Mouse (Mus musculus): ENCODE measurements at regions not wholly inside any gene's neighbourhood (a gene's known extent, or its start where the extent isn't known, plus 50 kb on each side); places are given as distances from the start of the nearest gene placed in this dataset.

- no peaks in the 10 kb centered on the region for H3K36me3 ChIP-seq (ENCODE audit: control insufficient read depth, insufficient read depth, low read length)
- intact Hi-C loops (cut with DNase I) = no loop called here
- no peak for TF ChIP-seq CTCF (IDR thresholded peaks at IDR 0.05)
- H3K4me1 ChIP-seq (ENCODE audit: control insufficient read depth, insufficient read depth, low read length) = no peaks in the 10 kb centered on the region
- no peak overlapping the region for H3K9ac ChIP-seq (ENCODE audit: low read depth, low read length)
- 61% methylated on average over 4 of the region's 4 CpGs for WGBS
- no peaks in the 10 kb centered on the region for H3K27me3 ChIP-seq (ENCODE audit: control insufficient read depth, insufficient read depth, low read length)
- no peak for DNase-seq
- H3K27ac ChIP-seq = no peak overlapping the region
- H3K79me2 ChIP-seq (replicated peaks; ENCODE audit: control insufficient read depth, insufficient read depth, low read length) = no peaks in the 10 kb centered on the region
- H3K4me3 ChIP-seq = no peak overlapping the region
Observed at GRCm38 (mm10) chr16:68017672-68018071, 397.0 kb upstream of the Cadm2 start.

- no peak overlapping the region for H3K4me3 ChIP-seq
- H3K36me3 ChIP-seq (ENCODE audit: control insufficient read depth, insufficient read depth, low read length) = no peaks in the 10 kb centered on the region
- H3K4me1 ChIP-seq (ENCODE audit: control insufficient read depth, insufficient read depth, low read length) = no peaks in the 10 kb centered on the region
- DNase-seq = no peak
- TF ChIP-seq POLR2A (IDR thresholded peaks at IDR 0.05; ENCODE audit: insufficient read depth, low read depth, low read length) (no peak), CTCF (IDR thresholded peaks at IDR 0.05) (no peak), EP300 (IDR thresholded peaks at IDR 0.05; ENCODE audit: insufficient read depth, low read depth, low read length) (no peak)
- H3K27ac ChIP-seq = no peak overlapping the region
- intact Hi-C loops (cut with DNase I) = no loop called here
- H3K9ac ChIP-seq (ENCODE audit: low read depth, low read length) = no peak overlapping the region
- H3K79me2 ChIP-seq (replicated peaks; ENCODE audit: control insufficient read depth, insufficient read depth, low read length) = no peaks in the 10 kb centered on the region
- WGBS = 81% methylated on average over 4 of the region's 4 CpGs
- H3K27me3 ChIP-seq (ENCODE audit: control insufficient read depth, insufficient read depth, low read length) = no peaks in the 10 kb centered on the region
Observed at GRCm38 (mm10) chr16:67989671-67990070, 369.0 kb upstream of the Cadm2 start.

GRCm38 (mm10) chr16:67976565-67976964 is 355.9 kb upstream of the Cadm2 start:
- TF ChIP-seq POLR2A (IDR thresholded peaks at IDR 0.05; ENCODE audit: insufficient read depth, low read depth, low read length) = no peak
- no peak for TF ChIP-seq EP300 (IDR thresholded peaks at IDR 0.05; ENCODE audit: insufficient read depth, low read depth, low read length)
- peak; percentile 38 for TF ChIP-seq CTCF (IDR thresholded peaks at IDR 0.05)
- Histone ChIP-seq H3K36me3 (ENCODE audit: control insufficient read depth, insufficient read depth, low read length) (no peaks in the 10 kb centered on the region), H3K27me3 (ENCODE audit: control insufficient read depth, insufficient read depth, low read length) (no peaks in the 10 kb centered on the region), H3K4me1 (ENCODE audit: control insufficient read depth, insufficient read depth, low read length) (no peaks in the 10 kb centered on the region), H3K4me3 (no peak overlapping the region), H3K9ac (ENCODE audit: low read depth, low read length) (no peak overlapping the region), H3K79me2 (replicated peaks; ENCODE audit: control insufficient read depth, insufficient read depth, low read length) (no peaks in the 10 kb centered on the region), H3K27ac (no peak overlapping the region)
- intact Hi-C loops (cut with DNase I) = no loop called here
- DNase-seq = no peak

GRCm38 (mm10) chr16:67968311-67969145 is 347.8 kb upstream of the Cadm2 start:
- Histone ChIP-seq H3K4me3 (no peak overlapping the region), H3K36me3 (ENCODE audit: control insufficient read depth, insufficient read depth, low read length) (no peaks in the 10 kb centered on the region), H3K27me3 (ENCODE audit: control insufficient read depth, insufficient read depth, low read length) (no peaks in the 10 kb centered on the region), H3K9ac (ENCODE audit: low read depth, low read length) (no peak overlapping the region), H3K27ac (no peak overlapping the region), H3K4me1 (ENCODE audit: control insufficient read depth, insufficient read depth, low read length) (no peaks in the 10 kb centered on the region), H3K79me2 (replicated peaks; ENCODE audit: control insufficient read depth, insufficient read depth, low read length) (no peaks in the 10 kb centered on the region)
- intact Hi-C loops (cut with DNase I) = no loop called here
- no peak for DNase-seq
- TF ChIP-seq EP300 (IDR thresholded peaks at IDR 0.05; ENCODE audit: insufficient read depth, low read depth, low read length) = no peak
- no peak for TF ChIP-seq CTCF (IDR thresholded peaks at IDR 0.05)
- TF ChIP-seq POLR2A (IDR thresholded peaks at IDR 0.05; ENCODE audit: insufficient read depth, low read depth, low read length) = no peak
- WGBS = 71% methylated on average over 11 of the region's 11 CpGs

GRCm38 (mm10) chr16:67949112-67949511 is 328.4 kb upstream of the Cadm2 start:
- no peak for TF ChIP-seq CTCF (IDR thresholded peaks at IDR 0.05)
- TF ChIP-seq POLR2A (IDR thresholded peaks at IDR 0.05; ENCODE audit: insufficient read depth, low read depth, low read length) = no peak
- TF ChIP-seq EP300 (IDR thresholded peaks at IDR 0.05; ENCODE audit: insufficient read depth, low read depth, low read length) = no peak
- Histone ChIP-seq H3K27me3 (ENCODE audit: control insufficient read depth, insufficient read depth, low read length) (no peaks in the 10 kb centered on the region), H3K27ac (no peak overlapping the region), H3K4me1 (ENCODE audit: control insufficient read depth, insufficient read depth, low read length) (no peaks in the 10 kb centered on the region), H3K9ac (ENCODE audit: low read depth, low read length) (no peak overlapping the region), H3K79me2 (replicated peaks; ENCODE audit: control insufficient read depth, insufficient read depth, low read length) (no peaks in the 10 kb centered on the region), H3K4me3 (no peak overlapping the region), H3K36me3 (ENCODE audit: control insufficient read depth, insufficient read depth, low read length) (no peaks in the 10 kb centered on the region)
- DNase-seq = no peak
- intact Hi-C loops (cut with DNase I) = no loop called here

- H3K27me3 ChIP-seq (ENCODE audit: control insufficient read depth, insufficient read depth, low read length) = no peaks in the 10 kb centered on the region
Observed at GRCm38 (mm10) chr16:67944406-67944805, 323.7 kb upstream of the Cadm2 start.

More at GRCm38 (mm10) chr16:67944406-67944805, 323.7 kb upstream of the Cadm2 start:
- intact Hi-C loops (cut with DNase I) = no loop called here
- Histone ChIP-seq H3K4me1 (ENCODE audit: control insufficient read depth, insufficient read depth, low read length) (no peaks in the 10 kb centered on the region), H3K9ac (ENCODE audit: low read depth, low read length) (no peak overlapping the region), H3K27ac (no peak overlapping the region), H3K4me3 (no peak overlapping the region), H3K36me3 (ENCODE audit: control insufficient read depth, insufficient read depth, low read length) (no peaks in the 10 kb centered on the region), H3K79me2 (replicated peaks; ENCODE audit: control insufficient read depth, insufficient read depth, low read length) (no peaks in the 10 kb centered on the region)
- no peak for DNase-seq
- 43% methylated on average over 3 of the region's 3 CpGs for WGBS
- TF ChIP-seq EP300 (IDR thresholded peaks at IDR 0.05; ENCODE audit: insufficient read depth, low read depth, low read length) = no peak
- no peak for TF ChIP-seq POLR2A (IDR thresholded peaks at IDR 0.05; ENCODE audit: insufficient read depth, low read depth, low read length)
- no peak for TF ChIP-seq CTCF (IDR thresholded peaks at IDR 0.05)
